Mouse (Mus musculus): ENCODE results near the gene Ptpn18. TPM values are rescaled to one million over a fixed set of nuclear protein-coding genes. Genes with fewer than 3 reads are reported as not detected.
"Not testable (repeated sequence)": the region's sequence is repeated elsewhere in the genome, so short reads cannot be mapped to it uniquely, and the experiment has no call there.

Gene Ptpn18
- total RNA-seq, 2 experiments from 2014 or later, result 3.3 to 3.8 TPM

GRCm38 (mm10) chr1:34513068-34513467 is 53.5 kb downstream of the Ptpn18 start:
- DNase-seq (ENCODE audit: low spot score in 2 of 2), result no peak

- DNase-seq (ENCODE audit: low spot score in 2 of 2), result no peak
Observed at GRCm38 (mm10) chr1:34516595-34516994, 57.0 kb downstream of the Ptpn18 start.

DNA sequence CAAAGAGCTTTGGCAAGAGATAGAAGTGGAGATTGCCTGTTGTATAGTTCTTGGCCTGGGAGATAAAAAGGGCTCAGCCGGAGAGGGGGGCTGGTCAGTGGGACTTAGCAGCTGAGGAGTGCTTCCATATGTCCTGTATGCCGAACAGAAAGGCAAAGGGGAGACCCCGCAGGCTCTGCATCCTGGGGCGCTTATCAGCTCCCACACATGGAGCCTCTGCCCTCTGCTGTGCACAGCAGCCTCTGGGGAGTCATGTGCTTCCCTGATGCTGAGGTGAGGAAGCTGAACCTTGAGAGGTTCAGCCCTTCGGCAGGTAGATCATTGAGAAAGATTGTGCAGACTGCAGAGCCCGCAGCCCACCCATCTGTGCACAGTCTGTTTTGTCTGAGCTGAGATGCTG is 57.7 kb downstream of the Ptpn18 start:
- not testable (repeated sequence) for DNase-seq (ENCODE audit: low spot score in 2 of 2)

DNA sequence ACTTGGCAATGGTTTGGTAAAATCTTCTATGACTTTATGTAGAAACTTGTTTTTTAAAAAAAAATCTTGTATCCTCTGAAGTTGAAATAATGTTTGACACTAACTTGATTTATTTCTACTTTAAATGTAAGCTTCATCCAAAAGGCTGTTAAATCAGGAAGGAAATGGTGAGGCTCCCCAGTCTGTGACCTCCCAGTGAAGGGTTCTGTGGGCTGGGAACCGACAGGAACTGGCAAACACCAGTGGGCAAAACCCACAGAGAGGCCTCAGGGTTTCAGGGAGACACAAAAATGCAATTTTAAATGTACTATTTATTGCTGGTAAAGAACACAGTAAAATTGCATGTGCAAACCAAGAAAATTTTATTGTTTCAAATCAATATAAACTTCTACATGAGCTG is 58.2 kb downstream of the Ptpn18 start:
- DNase-seq (ENCODE audit: low spot score in 2 of 2), result not testable (repeated sequence)

DNA sequence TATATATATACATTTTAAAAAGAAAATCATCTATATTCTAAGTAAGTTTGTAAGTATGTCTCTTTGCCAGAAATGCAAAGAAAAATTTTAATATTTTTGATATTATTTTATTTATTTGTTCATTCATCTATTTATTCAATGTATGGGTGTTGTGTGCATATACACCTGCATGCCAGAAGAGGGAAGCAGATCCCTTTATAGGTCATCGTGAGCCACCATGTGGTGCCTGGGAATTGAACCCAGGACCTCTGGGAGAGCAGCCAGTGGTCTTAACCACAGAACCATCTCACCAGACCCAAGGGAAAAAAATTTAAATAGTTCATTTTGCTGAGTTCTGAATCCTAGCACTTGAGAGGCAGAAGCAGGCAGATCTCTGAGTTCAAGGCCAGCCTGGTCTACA is 58.7 kb downstream of the Ptpn18 start:
- DNase-seq (ENCODE audit: low spot score in 2 of 2), result no peak

GRCm38 (mm10) chr1:34522205-34522849 is 62.8 kb downstream of the Ptpn18 start:
- DNase-seq (ENCODE audit: low spot score in 2 of 2), result no peak

DNA sequence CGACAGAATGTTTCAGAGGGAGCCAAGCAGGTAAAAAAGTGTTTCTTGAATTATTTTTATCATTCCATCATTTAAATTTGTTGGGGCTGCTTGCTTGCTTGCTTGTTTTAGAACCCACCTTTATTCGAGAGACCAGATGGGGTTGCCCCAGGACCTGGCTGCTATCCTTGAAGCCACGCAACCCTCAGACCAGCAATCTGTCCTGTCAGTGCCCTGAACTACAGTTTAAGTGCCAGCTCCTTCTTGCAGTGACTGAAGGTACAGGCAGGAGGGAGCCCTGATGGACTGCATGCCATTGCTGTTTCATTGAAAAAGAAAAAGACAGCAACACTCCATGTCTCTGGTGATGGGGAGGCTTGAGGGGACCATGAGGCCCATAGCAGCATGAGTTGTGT is 63.3 kb downstream of the Ptpn18 start:
- no peak for DNase-seq (ENCODE audit: low spot score in 2 of 2)

DNA sequence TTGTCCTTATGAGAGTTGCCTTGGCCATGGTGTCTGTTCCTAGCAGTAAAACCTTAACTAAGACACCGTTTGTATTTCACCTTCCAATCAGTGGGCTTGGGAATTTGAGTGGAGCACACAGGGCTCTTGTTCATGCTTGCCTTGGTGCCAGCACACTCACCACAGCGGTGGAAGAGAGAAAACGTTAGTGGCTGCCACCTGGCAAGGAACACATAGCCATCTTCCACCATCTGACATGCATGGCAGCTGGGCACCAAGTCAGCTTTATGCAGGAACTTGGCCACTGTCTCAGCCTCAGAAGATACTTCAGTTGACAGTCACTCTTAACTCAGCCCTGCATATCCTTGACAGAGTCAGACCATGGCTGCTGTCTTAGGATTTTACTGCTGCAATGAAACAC is 64.1 kb downstream of the Ptpn18 start:
- DNase-seq (ENCODE audit: low spot score in 2 of 2), result no peak

Small RNAs within 50 kb of the gene (microRNA-seq; reads per million reads assigned to microRNA genes)
- gene Mir5103, result 0 to 0.39 reads per million in 2 experiments

Other genes starting within 250 kb of the Ptpn18 start
- gene Ccdc115, start 20.1 kb upstream of the Ptpn18 start, total RNA-seq (2021), result 10 to 100 TPM; 18.6 to 21.9 TPM
- gene Imp4, start 19.9 kb upstream of the Ptpn18 start, total RNA-seq (2021), result 10 to 100 TPM; 28.5 to 29.6 TPM
- not detected for gene Prss39, start 38.6 kb downstream of the Ptpn18 start, total RNA-seq (2021)
- not detected for gene Cfc1, start 75.9 kb downstream of the Ptpn18 start, total RNA-seq (2021)
- not detected for gene Prss40, start 101.2 kb downstream of the Ptpn18 start, total RNA-seq (2021)
- 10 to 100 TPM; 33.2 to 35.0 TPM for gene Amer3, start 119.9 kb downstream of the Ptpn18 start, total RNA-seq (2021)

Measured in layer of hippocampus, postnatal 10 days (tissue).